In the genomic region with DNA sequence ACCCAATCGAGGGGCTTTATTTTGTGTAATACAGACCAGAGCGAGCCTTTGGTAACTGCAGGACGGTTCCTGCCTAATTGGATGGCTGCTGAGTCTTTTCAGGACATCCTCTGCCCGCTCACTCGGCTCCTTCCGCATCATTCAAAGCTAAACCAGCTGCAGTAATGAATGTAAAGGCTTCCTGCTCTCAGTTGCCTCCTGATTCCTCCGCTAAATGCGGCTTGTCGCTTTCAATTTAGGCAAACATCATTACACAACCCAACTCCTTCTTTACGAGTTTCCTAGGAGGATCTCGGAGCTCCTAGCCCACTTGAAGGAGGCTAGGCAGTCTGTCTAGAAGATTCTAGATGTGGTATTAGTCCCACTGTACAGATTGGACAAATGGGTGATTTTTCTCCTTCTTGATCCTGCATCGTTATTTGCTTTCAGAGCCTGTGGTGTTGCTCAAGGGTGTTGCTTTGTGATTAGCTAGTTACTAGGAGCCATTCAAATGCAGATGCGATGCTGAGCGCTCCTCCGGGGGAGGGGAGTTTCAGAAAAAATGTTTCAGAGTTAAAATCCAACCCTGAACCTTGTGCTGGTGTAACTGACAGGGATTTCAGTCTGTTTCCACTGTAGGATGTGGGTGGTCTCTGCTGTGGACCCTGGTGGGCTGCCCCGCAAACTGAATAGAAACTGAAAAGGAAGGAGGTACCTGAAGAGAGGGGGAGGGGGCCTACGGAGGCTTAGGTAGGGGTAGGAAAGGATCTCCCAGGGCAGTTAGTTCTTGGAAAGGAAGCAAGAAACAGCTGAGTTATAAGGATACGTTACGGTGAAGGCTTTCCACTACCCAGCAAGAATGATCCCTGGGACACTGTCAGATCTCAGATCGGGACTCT, we compare ENCODE assay signal across 8 mouse cellular contexts. TPM values are rescaled to one million over a fixed set of nuclear protein-coding genes. Genes with fewer than 3 reads are reported as not detected.
DNase-seq lines count a peak whose midpoint lies in the region; ATAC-seq and TF ChIP-seq lines count a peak whose summit lies in the region.
"Had no signal": no experiment of that assay in that cellular context is flagged by ENCODE, and none has a peak within 500 bp of the region (broad histone marks: within the 10 kb centered on the region; RNA-seq: fewer than 3 reads in every experiment).

No protein-coding gene starts in this region.

- TF ChIP-seq CTCF in hindbrain, postnatal 0 days (IDR thresholded peaks at IDR 0.05; ENCODE audit: low read depth): no peak

- no peak overlapping the region for H3K27ac ChIP-seq in liver, embryonic 11.5 days (ENCODE audit: low read depth, low read length)
- no peak overlapping the region for H3K27ac ChIP-seq in embryonic facial prominence, embryonic 11.5 days (replicated peaks; ENCODE audit: low read depth, low read length)
- H3K27ac ChIP-seq in hindbrain, postnatal 0 days: no peak overlapping the region
- H3K27ac ChIP-seq: liver, embryonic 14.5 days had no signal

- H3K36me3 ChIP-seq in liver, embryonic 11.5 days (ENCODE audit: control insufficient read depth, insufficient read depth, low read length): no peaks in the 10 kb centered on the region
- no peaks in the 10 kb centered on the region for H3K36me3 ChIP-seq in embryonic facial prominence, embryonic 11.5 days (replicated peaks; ENCODE audit: control insufficient read depth, insufficient read depth, low read depth, low read length)
- H3K36me3 ChIP-seq in hindbrain, postnatal 0 days (ENCODE audit: insufficient read depth, low read length): no peaks in the 10 kb centered on the region

- no peaks in the 10 kb centered on the region for H3K4me1 ChIP-seq in liver, embryonic 11.5 days (replicated peaks; ENCODE audit: control insufficient read depth, insufficient read depth, low read length)
- peaks cover 3% of the 10 kb centered on the region; the same call in 1 of the 2 replicates for H3K4me1 ChIP-seq in embryonic facial prominence, embryonic 11.5 days (ENCODE audit: control insufficient read depth, insufficient read depth, low read length)
- H3K4me1 ChIP-seq in hindbrain, postnatal 0 days (ENCODE audit: insufficient read depth, low read length): 0 out of 2 replicates have a peak, but pooled peaks cover 2% of the 10 kb centered on the region

- peak overlapping the region; percentile 20; the same call in 1 of the 2 replicates for H3K4me2 ChIP-seq in liver, embryonic 11.5 days
- no peak overlapping the region for H3K4me2 ChIP-seq in embryonic facial prominence, embryonic 11.5 days (ENCODE audit: low read depth, low read length)
- peak overlapping the region; percentile 42 for H3K4me2 ChIP-seq in hindbrain, postnatal 0 days (ENCODE audit: low read depth, low read length)

- no peak for ATAC-seq in liver, embryonic 11.5 days (replicated peaks; ENCODE audit: low FRiP score)
- peak; percentile 53; the same call in 1 of the 2 replicates for ATAC-seq in embryonic facial prominence, embryonic 11.5 days (replicated peaks; ENCODE audit: insufficient number of reproducible peaks, low FRiP score, low TSS enrichment, low read depth)
- ATAC-seq in hindbrain, postnatal 0 days: no peak

- WGBS in liver, embryonic 11.5 days: 11% methylated on average over 20 of the region's 20 CpGs
- 3% methylated on average over 20 of the region's 20 CpGs for WGBS in embryonic facial prominence, embryonic 11.5 days
- 11% methylated on average over 20 of the region's 20 CpGs for WGBS in hindbrain, postnatal 0 days

- no peak for DNase-seq in liver, embryonic 11.5 days (ENCODE audit: low spot score)
- DNase-seq in liver: no peak
- peak; percentile 76 for DNase-seq in embryonic facial prominence, embryonic 11.5 days (ENCODE audit: low spot score)
- DNase-seq in hindbrain, postnatal 0 days (ENCODE audit: low spot score): peak; percentile 35
- DNase-seq in retina, embryonic 14.5 days (ENCODE audit: low spot score): peak; percentile 71
- DNase-seq in gastrocnemius, adult 18-20 months (ENCODE audit: low spot score): no peak
- no peak for DNase-seq in urinary bladder, postnatal 4 days (ENCODE audit: low spot score in 2 of 2)

- H3K27me3 ChIP-seq in liver, embryonic 11.5 days (replicated peaks; ENCODE audit: control insufficient read depth, insufficient read depth, low read length): peaks cover 16% of the 10 kb centered on the region
- H3K27me3 ChIP-seq in embryonic facial prominence, embryonic 11.5 days (ENCODE audit: control insufficient read depth, insufficient read depth, low read length): no peaks in the 10 kb centered on the region
- no peaks in the 10 kb centered on the region for H3K27me3 ChIP-seq in hindbrain, postnatal 0 days (ENCODE audit: insufficient read depth, low read length)

- no peak overlapping the region for H3K9ac ChIP-seq in liver, embryonic 11.5 days (ENCODE audit: low read depth, low read length)
- no peak overlapping the region for H3K9ac ChIP-seq in embryonic facial prominence, embryonic 11.5 days (replicated peaks; ENCODE audit: low read length)
- no peak overlapping the region for H3K9ac ChIP-seq in hindbrain, postnatal 0 days (replicated peaks; ENCODE audit: low read length)
- H3K9ac ChIP-seq: liver, embryonic 14.5 days had no signal

- no peaks in the 10 kb centered on the region for H3K9me3 ChIP-seq in liver, embryonic 11.5 days (ENCODE audit: control insufficient read depth, low read length)
- no peaks in the 10 kb centered on the region for H3K9me3 ChIP-seq in embryonic facial prominence, embryonic 11.5 days (replicated peaks; ENCODE audit: control insufficient read depth, low read length)
- H3K9me3 ChIP-seq in hindbrain, postnatal 0 days (ENCODE audit: low read length): no peaks in the 10 kb centered on the region

- H3K4me3 ChIP-seq in liver, embryonic 11.5 days (ENCODE audit: low read depth, low read length): no peak overlapping the region
- H3K4me3 ChIP-seq in embryonic facial prominence, embryonic 11.5 days (ENCODE audit: low read depth, low read length): no peak overlapping the region
- peak overlapping the region; percentile 12; the same call in 1 of the 2 replicates for H3K4me3 ChIP-seq in hindbrain, postnatal 0 days (ENCODE audit: low read length)

RNA-seq across cellular contexts. Expression of gene Cryz, which starts 48.7 kb away (rescaled TPM):
- polyA plus RNA-seq in liver, embryonic 11.5 days (2014; fragmentation: Nextera tagmentation; extraction: Ambion mirVana): 22.0 and 24.7 TPM in 2 replicates
- polyA plus RNA-seq in embryonic facial prominence, embryonic 11.5 days (2014; fragmentation: Nextera tagmentation; extraction: Ambion mirVana): 30.5 TPM in 2 replicates
- total RNA-seq in hindbrain, postnatal 0 days (2014; rRNA removed): 12.2 and 17.0 TPM in 2 replicates
- 14.7 and 15.9 TPM in 2 replicates for polyA plus RNA-seq in hindbrain, postnatal 0 days (2015; fragmentation: Nextera tagmentation; extraction: Ambion mirVana)
- total RNA-seq in gastrocnemius, adult 18-20 months (2021): 10 to 100 TPM; 17.9 to 19.2 TPM

RNA-seq across cellular contexts. Expression of gene Tyw3, which starts 49.1 kb away (rescaled TPM):
- 8.2 and 10.7 TPM in 2 replicates for polyA plus RNA-seq in liver, embryonic 11.5 days (2014; fragmentation: Nextera tagmentation; extraction: Ambion mirVana)
- 23.1 and 23.4 TPM in 2 replicates for polyA plus RNA-seq in embryonic facial prominence, embryonic 11.5 days (2014; fragmentation: Nextera tagmentation; extraction: Ambion mirVana)
- 21.4 and 40.7 TPM in 2 replicates for total RNA-seq in hindbrain, postnatal 0 days (2014; rRNA removed)
- polyA plus RNA-seq in hindbrain, postnatal 0 days (2015; fragmentation: Nextera tagmentation; extraction: Ambion mirVana): 8.1 and 10.8 TPM in 2 replicates
- total RNA-seq in gastrocnemius, adult 18-20 months (2021): 1 to 10 TPM; 3.1 TPM

Comparison
In these comparisons a context has a peak if more than half of its experiments do, and no peak if none do; other contexts are left out.
1. DNase-seq: peak in embryonic facial prominence, embryonic 11.5 days (single experiment), hindbrain, postnatal 0 days (single experiment) and retina, embryonic 14.5 days (single experiment); none in liver, embryonic 11.5 days (single experiment), liver (single experiment), gastrocnemius, adult 18-20 months (single experiment) and urinary bladder, postnatal 4 days (0 of 2).